Mouse (Mus musculus): ENCODE data around the gene Amy2a5. TPM values are rescaled to one million over a fixed set of nuclear protein-coding genes. Genes with fewer than 3 reads are reported as not detected.

The Amy2a5 gene
- polyA plus RNA-seq (2014; fragmentation: Illumina TruSeq; extraction: RNeasy Lipid Tissue Mini Kit (QIAGEN cat#74804)): not detected

GRCm38 (mm10) chr3:113258737-113259136 is at the start of gene Amy2a5:
Amy2a5 (minus strand) TSS chr3:113258837.

GRCm38 (mm10) chr3:113291349-113291748 is 32.7 kb upstream of the Amy2a5 start, which contains the start of gene Amy2a4:
Amy2a4 (minus strand) TSS chr3:113291449.

Other genes starting within 250 kb of the Amy2a5 start
- gene Amy2a4, start 32.6 kb upstream of the Amy2a5 start, polyA plus RNA-seq (2014; fragmentation: Illumina TruSeq; extraction: RNeasy Lipid Tissue Mini Kit (QIAGEN cat#74804)): 0.88 TPM
- gene Amy2a3, start 65.2 kb upstream of the Amy2a5 start, polyA plus RNA-seq (2014; fragmentation: Illumina TruSeq; extraction: RNeasy Lipid Tissue Mini Kit (QIAGEN cat#74804)): 0.88 TPM
- 0.88 TPM for gene Amy2a2, start 97.8 kb upstream of the Amy2a5 start, polyA plus RNA-seq (2014; fragmentation: Illumina TruSeq; extraction: RNeasy Lipid Tissue Mini Kit (QIAGEN cat#74804))

Measured in ovary, adult 10 weeks (tissue).